Mouse (Mus musculus): ENCODE measurements around the gene Ccr10.
A peak's percentile ranks its signal among the peaks of the same experiment; 100 is the strongest.

The Ccr10 gene

DNA sequence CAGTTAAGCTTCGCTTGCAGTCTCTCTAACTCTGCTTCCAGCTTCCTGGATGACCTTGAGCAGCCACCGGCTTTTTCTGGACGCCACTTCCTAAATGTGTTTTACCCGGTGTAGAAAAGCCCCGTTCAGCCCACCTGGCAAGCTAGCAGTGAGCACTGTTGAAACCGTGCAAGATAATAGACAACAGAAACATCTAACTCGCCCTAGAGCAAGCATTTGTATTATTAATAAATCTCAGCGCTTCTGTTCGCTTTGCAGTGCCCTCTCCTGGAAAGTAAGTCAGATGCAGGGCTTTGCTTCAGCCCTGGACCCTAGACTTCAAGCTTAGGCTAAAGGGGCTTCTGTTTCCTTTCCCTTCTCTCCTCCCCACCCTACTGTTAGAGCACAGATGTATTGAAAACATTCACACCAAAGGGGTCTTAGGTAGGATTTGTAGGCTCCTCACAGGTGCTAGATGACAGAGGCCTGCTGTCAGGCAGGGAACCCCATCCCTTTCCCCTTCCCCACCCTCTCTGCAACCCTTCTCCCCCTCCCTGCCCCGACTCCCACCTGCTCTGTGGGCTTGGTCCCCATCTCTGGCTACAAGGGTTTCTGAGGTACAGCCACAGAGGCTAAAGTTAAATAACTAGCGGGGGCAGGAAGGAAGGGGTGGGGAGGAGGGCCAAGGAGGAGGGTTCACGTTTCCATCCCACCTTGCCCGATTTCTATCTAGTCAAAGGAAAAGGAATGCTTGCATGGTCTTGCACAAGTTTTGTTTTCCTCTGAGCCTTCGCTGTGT is at the start of gene Ccr10:
Gene Ccr10, minus strand, starts transcription at position 593 of the 778 bp plus-strand sequence.
- DNase-seq, result no peak

- no peak for DNase-seq
Observed at GRCm38 (mm10) chr11:101224337-101224736, 49.1 kb upstream of the Ccr10 start.

DNA sequence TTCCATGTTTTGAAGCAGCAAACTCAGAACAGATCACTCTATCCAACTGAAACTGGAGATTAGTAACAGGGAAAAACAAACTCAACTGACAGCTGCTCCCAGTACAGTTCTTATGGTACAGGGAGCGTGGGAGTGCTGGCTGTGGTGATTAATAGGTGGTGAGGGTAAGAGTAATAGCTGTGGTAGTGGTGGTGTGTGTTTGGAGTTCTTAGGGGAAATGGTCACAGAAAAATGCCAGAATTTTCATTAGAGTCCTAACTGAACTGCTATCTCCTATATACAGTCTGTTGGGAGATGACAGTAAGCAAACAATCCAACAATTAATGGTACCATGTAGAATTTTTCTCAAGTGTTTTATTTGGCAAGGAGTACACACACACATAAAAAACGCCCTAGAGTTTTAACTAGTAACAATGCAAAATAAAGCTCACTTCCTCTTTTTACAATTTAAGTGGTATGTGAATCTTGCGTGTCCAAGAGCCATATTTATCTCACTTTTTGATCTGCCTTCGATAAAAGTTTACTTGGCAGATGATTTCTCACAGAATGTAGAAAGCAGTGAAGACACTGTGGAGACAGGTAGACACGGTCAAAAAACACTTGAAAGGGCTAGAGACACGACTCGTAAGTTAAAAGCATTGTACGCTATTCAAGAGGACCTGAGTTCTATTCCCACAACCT is 46.2 kb upstream of the Ccr10 start:
- peak; percentile 53 for DNase-seq

GRCm38 (mm10) chr11:101220853-101221252 is 45.6 kb upstream of the Ccr10 start:
- no peak for DNase-seq

- DNase-seq, result no peak
Observed at GRCm38 (mm10) chr11:101218436-101219055, 43.3 kb upstream of the Ccr10 start.

DNA sequence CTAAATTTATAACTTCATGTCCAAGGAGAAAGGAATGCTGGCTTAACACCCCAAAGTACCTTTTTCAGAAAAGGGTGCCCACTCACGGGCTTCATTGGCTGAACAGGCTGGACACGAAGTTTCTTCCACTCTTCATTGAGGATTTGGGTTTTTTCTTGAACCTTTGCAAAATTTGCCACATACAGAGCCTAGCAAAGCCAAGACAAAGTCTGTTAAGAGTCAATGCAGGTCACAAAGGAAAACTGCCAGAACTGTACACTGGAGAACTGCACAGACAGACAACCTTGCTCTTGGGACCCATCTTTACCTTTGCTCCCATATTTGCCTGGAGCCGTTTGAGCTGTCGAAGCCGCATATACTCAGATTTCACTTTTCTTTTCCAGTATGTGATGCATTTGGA is 41.7 kb upstream of the Ccr10 start:
- DNase-seq, result no peak

- DNase-seq, result no peak
Observed at GRCm38 (mm10) chr11:101211970-101212369, 36.7 kb upstream of the Ccr10 start.

GRCm38 (mm10) chr11:101200986-101201385 is 25.7 kb upstream of the Ccr10 start:
- DNase-seq, result no peak

GRCm38 (mm10) chr11:101199555-101199954 is 24.3 kb upstream of the Ccr10 start:
- DNase-seq, result no peak

GRCm38 (mm10) chr11:101196175-101196574 is 20.9 kb upstream of the Ccr10 start:
- DNase-seq, result no peak

DNA sequence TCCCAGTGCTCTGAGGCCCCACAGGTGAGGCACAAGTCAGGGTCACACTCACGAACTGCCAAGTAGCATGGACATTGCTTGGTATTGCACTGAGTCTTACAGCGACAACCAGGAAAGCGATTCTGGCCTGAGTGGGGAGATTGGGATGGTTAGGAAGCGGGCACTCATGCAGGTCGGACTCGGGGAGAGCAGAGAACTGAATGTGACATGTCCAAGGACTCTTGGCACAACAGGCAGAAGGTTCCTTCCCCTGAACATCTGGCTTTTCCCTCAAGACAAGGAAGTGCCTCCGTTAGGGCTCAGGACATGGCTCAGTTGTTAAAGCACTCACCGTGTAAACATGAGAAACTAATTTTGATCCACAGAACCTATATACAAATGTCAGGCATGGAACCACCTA is 20.3 kb upstream of the Ccr10 start:
- DNase-seq, result no peak

- no peak for DNase-seq
Observed at GRCm38 (mm10) chr11:101195101-101195500, 19.9 kb upstream of the Ccr10 start.

DNA sequence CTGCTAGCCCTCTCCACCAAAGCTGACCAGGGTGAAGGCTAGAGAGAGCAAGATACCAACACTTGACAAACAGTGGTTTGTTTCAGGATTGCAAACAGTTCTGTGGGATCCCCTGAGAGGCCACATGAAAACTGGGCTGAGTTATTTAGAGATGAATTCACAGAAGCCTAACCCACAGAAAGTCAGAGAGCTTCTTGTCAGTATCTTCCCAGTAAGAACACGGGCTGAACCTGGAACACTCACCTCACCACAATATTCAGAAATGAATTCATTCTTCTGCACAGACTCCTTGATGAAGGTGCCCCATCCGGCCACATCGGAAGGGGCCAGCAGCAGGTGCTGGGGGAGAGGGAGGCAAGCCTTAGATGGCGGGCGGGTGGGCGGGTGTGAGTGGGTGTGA is 19.4 kb upstream of the Ccr10 start:
- no peak for DNase-seq

DNA sequence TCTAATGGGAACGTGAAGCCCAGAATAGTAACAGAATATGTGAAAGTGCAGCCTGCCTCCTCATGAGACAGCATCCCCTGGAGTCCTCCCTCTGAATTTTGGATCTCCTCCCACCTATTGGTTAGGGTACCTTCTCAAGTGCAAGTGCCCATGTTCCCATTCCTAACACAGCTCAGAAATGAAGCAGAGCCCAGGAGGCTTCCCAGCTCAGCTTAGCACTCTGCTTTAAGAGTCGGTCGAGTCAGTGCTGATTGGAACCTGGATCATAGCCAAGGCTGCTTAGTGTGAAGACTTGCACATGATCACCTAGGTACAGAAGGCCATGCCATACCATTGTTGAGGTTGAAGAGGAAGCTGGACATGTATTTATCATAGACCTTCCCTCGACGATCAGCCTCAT is 18.9 kb upstream of the Ccr10 start:
- no peak for DNase-seq

DNA sequence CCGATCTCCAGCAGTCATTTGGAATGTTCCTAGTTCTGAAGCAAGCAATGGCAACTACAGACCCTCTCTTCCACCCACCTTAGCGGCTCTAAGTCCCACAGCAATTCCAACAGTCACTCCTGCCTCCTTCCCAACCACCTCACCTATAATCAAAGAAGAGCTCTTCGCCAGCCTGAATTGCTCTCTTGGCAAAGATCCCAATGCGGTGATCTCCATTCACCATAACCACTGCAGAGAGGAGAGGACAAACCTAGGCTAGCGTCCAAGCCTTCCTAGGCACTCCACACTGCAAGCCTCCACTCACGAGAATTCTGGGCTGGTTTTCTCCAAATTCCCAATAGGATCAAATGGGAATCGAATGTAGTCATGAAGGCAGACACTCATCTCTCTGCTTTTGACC is 17.8 kb upstream of the Ccr10 start:
- DNase-seq, result no peak

GRCm38 (mm10) chr11:101192646-101193045 is 17.4 kb upstream of the Ccr10 start:
- no peak for DNase-seq

DNA sequence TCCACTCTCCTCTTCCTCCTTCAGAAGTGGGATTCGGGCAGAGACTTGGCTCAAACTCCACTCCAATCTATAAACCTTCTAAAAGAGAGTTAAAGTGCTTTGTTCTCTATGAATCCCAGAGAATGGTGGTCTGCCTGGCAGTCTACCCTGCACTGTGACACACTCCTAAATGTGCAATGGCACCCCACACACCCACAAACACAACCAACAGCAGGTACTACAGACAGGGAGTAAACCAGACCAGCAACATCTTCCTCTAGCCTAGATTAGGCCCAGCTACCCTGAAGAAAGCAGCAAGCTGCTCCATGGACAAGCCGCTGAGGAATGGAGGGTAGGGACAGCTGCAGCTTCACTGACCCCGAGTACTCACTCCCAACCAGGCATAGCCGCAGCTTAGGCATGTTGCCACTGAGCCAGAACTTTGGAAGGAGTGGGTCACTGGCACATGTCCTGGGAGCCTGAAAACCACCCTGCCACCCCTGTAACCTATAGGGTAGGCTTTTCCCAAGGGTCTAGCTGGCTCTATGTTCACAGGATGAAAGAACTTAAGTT is 16.8 kb upstream of the Ccr10 start:
- DNase-seq, result no peak

GRCm38 (mm10) chr11:101190913-101191907 is 16.0 kb upstream of the Ccr10 start:
- DNase-seq, result peak; percentile 66

DNA sequence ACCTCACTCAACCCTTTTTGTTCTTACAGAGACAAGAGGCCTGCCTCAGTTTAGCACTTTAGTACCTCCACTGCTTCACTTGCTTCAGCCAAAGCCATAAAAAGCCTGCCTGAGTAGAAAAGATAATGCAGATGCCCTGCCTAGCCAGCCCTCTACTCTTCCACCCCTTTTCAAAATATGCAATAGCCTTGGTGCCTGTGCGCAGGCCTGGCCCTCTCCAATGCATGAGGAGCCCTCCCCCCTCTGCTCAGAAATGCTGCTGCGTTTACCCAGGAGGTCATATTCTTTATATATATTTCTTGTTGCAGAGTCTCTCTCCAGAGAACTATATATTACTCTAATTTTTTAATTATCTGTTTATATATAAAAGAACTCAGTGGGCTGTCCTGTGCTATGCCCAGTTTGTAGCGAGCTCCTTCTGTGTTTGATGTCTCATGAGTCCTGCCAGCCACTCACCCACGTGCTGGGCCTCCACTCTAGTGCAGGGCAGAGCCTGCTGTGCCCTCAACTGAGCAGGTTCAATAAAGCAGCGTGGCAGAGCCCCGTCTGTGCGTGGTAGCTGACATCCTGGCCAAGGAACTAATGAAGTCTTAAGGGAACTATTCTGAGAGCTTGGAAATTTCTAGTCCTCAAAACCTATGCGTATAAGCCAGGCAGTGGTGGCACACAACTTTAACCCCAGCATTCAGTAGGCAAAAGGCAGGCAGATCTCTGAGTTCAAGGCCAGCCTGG is 15.1 kb upstream of the Ccr10 start:
- no peak for DNase-seq

- peak; percentile 87 for DNase-seq
Observed at GRCm38 (mm10) chr11:101189495-101190180, 14.4 kb upstream of the Ccr10 start.

GRCm38 (mm10) chr11:101188166-101188805 is 13.0 kb upstream of the Ccr10 start:
- DNase-seq, result no peak
